Mouse (Mus musculus) ovary, postnatal 36 days (tissue): Measurements from ENCODE around the gene Ilk.
"Not testable (repeated sequence)": the region's sequence is repeated elsewhere in the genome, so short reads cannot be mapped to it uniquely, and the experiment has no call there.

Experiments
- DNase-seq: peaks from one replicate; pipeline ENCODE4 v3.0.0; 2022; ENCODE audit warnings: low spot score, mixed read lengths

Gene Ilk

DNA sequence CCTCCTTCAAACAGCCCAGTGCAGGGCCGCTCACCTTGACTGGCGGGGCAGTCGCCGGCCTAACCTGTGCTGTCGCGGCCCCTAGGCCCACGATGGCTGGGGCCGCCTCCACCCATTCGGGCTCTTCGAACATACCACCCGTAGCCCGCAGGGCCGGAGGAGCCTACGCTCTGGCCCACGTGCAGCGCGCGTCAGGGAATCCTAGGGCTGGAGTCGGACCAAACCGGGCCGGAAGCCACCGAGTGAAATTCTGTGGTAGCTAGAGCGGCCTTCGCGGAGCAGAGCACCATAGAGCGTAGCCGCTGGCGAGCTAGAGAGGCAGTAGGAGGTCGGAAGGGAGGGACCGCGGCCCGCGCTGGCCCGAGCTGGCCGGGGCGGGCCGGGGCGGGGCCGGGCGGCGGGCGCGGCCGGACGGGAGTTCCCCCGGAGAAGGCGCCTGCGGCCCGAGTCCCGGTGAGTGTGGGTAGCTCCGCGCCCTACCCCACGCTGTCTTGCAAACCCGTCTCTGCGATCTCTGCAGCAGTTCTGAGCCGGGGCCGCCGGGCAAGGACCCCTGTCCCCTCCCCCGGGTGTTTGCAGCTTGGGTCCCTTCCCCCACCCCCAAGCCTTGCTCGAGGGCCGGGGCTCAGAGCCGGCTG lies at the start of gene Ilk:
Ilk (plus strand) TSS at position 329 of the 638 bp plus-strand sequence.
- DNase-seq: peak; percentile 92

GRCm38 (mm10) chr7:105690875-105691274 lies 45.5 kb upstream of the Ilk start:
- no peak for DNase-seq

DNA sequence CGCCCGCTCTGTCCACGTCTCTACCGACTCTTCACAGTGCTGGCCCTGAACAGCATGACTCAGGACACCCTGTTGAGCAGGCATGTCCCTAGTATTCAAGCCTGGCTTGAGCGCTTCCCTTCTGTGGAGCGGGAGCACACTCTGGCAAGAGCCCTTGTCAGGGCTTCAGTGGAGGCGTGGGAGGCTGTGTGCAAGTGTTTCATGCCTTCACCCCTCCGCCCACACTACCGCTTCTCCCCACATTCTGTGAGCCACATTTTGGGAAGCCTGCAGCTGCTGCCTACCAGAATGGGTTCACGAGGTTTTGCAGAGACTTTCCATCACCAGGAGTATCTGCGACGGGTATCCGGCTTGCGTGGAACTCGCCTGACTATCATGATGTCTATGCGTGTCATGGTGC lies 33.2 kb upstream of the Ilk start:
- no peak for DNase-seq

- no peak for DNase-seq
These were observed 32.6 kb upstream of the Ilk start for GRCm38 (mm10) chr7:105703816-105704215.

DNA sequence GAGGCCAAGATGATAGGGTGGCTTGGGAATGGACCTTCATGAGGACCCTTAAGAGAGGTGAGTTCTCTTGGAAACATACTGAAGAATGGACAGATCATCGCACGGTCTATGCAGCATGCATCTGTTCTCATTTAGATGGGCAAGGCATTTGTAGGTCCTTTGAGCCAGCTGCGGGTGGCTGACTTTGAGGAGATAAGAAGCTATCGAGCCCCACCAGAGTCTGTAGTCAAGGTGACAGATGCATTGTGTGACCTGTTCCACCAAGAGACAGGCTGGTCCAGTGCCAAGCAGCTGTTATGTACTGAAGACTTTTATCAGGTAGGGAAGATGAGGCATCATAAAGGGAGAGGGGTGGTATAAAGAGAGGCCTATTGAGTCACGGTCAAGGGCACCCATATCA lies 27.7 kb upstream of the Ilk start:
- DNase-seq: no peak

DNA sequence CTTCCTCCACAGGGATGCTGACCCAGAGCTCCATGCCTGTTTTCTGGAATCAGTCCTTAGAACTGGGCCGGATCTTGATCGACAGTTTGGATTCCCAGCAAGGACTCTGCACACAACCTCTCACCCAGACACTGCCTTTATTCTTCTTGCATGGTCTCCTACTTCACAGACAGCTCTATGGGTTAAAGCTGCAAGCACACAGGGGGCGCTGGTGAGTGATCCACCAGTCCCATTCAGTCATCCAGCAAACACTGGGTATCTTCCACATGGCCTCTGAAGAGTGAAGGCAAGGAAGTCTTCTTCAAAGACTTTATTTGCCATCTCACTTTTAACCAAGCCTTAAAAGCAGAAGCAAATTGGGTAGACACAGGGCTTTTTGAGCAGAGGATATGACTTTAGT lies 21.0 kb upstream of the Ilk start:
- DNase-seq: no peak

DNA sequence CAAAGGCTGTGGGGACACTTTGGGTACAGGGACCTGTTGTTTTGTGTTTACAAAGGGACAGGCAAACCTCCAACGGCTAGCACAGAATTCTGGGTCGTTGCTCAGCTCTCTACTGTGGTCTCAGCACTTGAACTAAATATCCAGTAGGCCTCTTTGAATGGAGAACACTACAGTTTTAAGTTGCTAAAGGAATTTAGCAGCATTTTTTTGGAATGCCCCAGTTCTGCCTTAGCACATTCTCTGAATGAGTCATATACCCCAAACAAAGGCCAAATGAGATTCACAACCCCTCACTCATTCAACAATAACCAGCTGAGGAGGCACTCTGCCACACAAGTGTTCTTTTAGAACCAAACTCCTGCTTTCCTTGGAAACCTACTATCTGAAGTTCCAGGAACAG lies 14.5 kb upstream of the Ilk start:
- no peak for DNase-seq

GRCm38 (mm10) chr7:105726144-105726979 lies 10.0 kb upstream of the Ilk start:
- no peak for DNase-seq

DNA sequence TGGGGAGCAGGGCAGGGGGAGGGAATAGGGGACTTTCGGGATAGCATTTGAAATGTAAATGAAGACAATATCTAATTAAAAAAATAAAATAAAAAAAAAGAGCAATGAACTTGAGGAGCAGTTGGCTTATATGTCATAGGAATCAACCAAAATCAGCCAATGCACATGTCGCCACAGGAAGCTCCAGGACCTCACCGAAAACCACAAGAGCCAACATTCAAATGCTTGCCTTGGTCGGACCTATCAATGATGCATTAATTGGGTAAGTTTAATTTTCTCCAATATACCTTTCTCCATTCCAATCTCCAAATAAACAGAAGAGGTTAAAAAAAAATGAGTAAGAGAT lies 9.4 kb upstream of the Ilk start:
- no peak for DNase-seq

- DNase-seq: no peak
These were observed 7.5 kb upstream of the Ilk start for GRCm38 (mm10) chr7:105728701-105729428.

DNA sequence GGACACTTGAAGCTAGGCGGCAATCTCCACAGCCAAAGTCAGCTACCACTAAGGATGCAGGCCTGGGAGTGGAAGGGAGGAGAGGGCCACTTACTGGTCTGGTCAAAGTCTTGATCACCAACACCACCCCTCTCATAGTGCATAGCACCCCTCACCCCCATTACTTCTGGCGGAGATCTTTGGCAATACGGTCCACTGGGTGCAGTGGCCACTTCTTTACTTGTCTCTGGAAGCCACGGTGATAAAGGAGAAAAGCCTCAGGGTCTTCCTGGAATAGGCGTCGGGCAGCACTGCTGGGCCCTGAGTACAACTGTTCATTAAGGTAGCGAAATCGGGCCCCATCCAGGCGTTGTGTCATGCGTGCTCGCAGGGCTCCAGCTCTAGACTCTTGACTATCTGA lies 2.6 kb upstream of the Ilk start:
- DNase-seq: no peak

GRCm38 (mm10) chr7:105734826-105735225 lies 1.6 kb upstream of the Ilk start:
- DNase-seq: no peak

DNA sequence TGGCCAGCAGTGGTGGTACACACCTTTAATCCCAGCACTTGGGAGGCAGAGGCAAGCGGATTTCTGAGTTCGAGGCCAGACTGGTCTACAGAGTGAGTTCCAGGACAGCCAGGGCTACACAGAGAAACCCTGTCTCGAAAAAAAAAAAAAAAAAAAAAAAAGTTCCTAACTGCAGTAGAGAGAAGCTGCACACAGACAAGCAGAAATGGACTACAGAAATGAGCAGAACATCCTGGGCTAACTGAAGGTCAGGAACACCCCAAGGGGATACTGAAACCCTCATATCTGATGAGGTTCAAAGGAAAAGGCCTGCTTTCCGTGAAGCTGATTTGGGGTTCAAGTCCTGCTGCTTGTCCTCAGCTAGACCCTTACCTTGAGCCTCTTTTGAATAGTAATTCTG lies 928 bp upstream of the Ilk start:
- DNase-seq: not testable (repeated sequence)

DNA sequence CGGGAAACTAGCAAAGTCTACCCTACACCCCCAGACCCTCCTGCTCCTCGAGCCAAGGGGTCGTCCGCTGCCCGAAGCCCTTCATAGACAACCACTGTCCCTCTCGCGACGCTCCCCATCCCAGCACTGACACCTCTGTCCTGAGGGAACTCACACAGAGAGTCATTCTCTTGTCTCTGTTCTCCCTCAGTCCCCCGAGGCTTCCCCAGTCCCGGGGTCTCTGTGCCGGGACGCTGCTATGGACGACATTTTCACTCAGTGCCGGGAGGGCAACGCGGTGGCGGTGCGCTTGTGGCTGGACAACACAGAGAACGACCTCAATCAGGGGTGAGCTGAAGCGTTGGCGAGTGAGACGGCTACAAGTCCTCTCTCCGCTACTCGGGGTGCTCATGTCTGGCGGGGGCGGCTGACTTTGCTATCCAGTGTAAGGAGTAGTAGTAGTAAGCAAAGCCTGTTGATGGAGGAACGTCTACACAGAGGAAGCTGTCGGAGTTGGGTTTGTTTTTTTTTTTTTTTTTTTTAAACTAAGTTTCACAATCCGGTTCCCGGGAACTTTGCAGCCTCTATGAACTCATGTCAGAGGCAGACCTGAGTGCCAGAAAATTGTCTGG lies 624 bp downstream of the Ilk start, which contains the start of gene Rrp8:
Rrp8 (minus strand) TSS at position 475 of the 611 bp plus-strand sequence.
- peak; percentile 41 for DNase-seq

DNA sequence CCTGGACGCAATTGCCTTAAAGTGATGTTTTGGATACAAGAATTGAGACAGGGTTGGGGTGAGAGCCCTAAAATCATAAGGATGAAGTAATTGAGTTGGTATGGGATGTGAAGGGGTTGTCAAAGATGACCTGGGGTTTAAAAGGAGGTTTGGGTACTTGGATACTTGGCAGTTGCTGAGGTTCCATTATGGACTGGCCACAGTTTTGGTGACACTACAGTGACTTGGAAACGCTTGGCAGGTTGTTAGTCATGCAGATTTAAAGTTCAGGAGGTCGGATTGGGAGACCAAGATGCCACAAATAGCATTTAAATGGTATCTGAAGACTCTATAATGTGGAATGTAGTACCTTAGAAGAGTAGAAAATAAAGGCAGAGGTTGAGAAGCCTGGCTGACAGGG lies 1.3 kb downstream of the Ilk start:
- no peak for DNase-seq

DNA sequence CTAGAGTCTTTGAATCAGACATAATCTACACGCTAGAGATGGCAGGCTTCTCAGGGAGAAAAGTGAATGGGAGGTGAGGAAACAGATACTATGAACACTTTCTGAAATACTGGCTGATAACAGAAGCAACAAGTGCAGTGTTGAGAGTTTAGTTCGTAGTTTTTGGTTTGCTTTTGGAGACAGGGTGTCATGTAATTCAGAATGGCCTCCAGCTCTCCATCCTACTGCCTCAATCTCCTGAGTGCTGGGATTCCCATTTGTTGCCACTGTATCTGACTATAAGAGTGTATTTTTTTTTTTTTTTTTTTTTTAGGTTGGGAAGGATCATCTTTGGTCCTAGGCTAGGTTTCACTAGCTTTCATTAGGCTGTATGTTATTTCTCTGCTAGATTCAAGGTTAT lies 1.9 kb downstream of the Ilk start:
- no peak for DNase-seq

DNA sequence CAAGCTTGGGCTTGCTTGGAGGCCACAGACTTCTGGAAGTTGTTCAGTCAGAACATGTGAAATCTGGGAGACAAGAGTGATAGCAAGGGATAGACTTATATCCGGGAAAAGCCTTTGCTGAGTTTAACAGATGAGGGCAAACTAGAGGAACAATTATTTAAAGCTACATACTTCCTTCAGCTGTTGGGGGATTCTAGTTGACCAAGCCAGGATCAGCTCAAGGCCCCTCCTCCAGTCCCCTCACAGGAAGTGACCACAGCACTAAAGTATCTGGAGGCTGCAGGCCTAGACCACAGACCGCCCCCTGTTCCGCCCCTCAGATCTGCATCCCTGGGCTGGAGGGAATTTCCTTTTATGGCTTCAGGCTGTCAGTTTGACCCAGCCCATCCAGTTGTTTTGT lies 2.6 kb downstream of the Ilk start:
- DNase-seq: peak; percentile 35

DNA sequence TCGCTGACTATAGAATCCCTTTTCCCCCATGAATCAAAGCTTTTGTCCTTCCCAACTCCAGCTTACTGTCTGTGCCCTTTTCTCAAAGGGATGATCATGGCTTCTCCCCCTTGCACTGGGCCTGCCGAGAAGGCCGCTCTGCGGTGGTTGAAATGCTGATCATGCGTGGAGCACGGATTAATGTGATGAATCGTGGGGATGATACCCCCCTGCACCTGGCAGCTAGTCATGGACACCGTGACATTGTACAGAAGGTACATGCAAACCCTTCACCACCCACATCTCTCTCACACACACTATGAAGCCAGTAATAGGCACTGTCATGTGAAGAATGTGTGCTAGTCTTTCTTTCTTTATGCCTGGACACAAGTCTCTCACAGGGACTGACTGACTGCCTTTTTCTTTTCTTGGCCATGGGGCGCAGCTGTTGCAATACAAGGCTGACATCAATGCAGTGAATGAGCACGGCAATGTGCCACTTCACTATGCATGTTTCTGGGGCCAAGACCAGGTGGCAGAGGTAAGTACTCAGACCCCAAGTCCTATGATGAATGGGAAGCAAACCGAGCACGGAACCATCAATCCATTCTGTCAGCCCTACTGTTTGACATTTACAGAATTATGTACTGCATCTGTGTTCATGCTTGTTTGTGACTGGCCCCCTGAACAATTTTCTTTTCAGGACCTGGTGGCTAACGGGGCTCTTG lies 3.9 kb downstream of the Ilk start:
- no peak for DNase-seq

DNA sequence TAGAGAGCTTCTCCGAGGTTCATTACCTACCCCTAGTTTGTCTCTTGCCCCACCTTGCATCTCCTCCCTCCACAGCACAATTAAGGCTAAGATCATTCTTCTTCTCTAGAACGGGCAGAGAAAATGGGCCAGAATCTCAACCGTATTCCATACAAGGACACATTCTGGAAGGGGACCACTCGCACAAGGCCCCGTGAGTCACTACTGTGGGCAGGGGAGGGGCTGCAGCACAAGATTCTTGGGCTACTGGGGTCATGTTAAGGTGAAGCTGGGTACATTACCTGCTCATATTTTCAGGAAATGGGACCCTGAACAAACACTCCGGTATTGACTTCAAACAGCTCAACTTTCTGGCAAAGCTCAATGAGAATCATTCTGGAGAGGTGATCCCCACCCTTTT lies 4.5 kb downstream of the Ilk start:
- no peak for DNase-seq

GRCm38 (mm10) chr7:105741978-105742377 lies 5.6 kb downstream of the Ilk start:
- DNase-seq: no peak

DNA sequence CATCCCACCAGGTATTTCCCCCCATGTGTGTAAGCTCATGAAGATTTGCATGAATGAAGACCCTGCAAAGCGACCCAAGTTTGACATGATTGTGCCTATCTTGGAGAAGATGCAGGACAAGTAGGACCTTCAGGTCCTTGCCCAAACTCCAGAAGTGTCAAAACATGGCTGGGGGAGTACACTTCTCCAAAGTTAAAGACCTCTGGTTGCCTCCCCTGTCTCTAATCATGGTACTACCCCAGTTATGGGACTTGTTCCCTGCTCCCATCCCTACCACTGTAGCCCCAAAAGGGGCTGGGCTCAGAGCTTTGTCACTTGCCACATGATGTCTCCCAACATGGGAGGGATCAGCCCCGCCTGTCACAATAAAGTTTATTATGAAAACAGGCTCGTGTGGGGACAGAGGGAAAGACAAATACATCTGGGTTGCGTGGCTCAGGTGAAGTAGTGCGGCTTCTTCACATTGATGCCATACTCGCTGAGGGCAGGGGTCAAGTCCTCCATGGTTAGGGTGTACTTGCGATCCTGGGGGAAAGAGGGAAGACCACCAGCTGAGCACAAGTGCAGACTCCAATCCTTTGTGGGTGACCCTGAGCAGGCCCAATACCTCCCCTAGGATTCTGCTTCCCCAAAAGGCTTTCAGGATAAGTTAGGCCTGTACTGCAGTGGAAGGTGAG lies 6.3 kb downstream of the Ilk start:
- not testable (repeated sequence) for DNase-seq
